Mouse (Mus musculus) 3T3-L1 (cell line): ENCODE measurements around the gene Btg1-ps1.

Source experiments
- DNase-seq: peaks from one replicate; pipeline ENCODE4 v3.0.0-alpha.2; 2015; ENCODE audit warnings: low read depth, low spot score

Gene Btg1-ps1

GRCm38 (mm10) chrX:38018597-38018996 is at the start of gene Btg1-ps1:
Btg1-ps1 (minus strand) TSS chrX:38018815.
- DNase-seq: peak; percentile 44

GRCm38 (mm10) chrX:38066175-38066574 is 47.6 kb upstream of the Btg1-ps1 start, which contains the start of gene Rhox10:
Rhox10 (plus strand) TSS chrX:38066475.
- DNase-seq: no peak

- DNase-seq: peak; percentile 56
Measured at GRCm38 (mm10) chrX:38061544-38061943, 42.9 kb upstream of the Btg1-ps1 start.

GRCm38 (mm10) chrX:38043014-38043413 is 24.4 kb upstream of the Btg1-ps1 start, which contains the start of gene Btg1-ps2:
Btg1-ps2 (minus strand) TSS chrX:38043114.
- peak; percentile 29 for DNase-seq

- no peak for DNase-seq
Measured at GRCm38 (mm10) chrX:38039666-38040065, 21.1 kb upstream of the Btg1-ps1 start.

- DNase-seq: peak; percentile 63
Measured at GRCm38 (mm10) chrX:38033841-38034240, 15.2 kb upstream of the Btg1-ps1 start.

- peak; percentile 44 for DNase-seq
Measured at GRCm38 (mm10) chrX:38008756-38009155, 9.9 kb downstream of the Btg1-ps1 start.
